Mouse (Mus musculus) midbrain, embryonic 11.5 days (tissue): ENCODE measurements around the gene Prkce. TPM values are rescaled to one million over a fixed set of nuclear protein-coding genes. Genes with fewer than 3 reads are reported as not detected.

ENCODE experiments used
- ATAC-seq: fragments of 200-750 bp; cut with Nextera tagmentation; 2 replicates; pipeline ENCODE4 v1.8.0; 2017; ENCODE audit warnings: moderate TSS enrichment, moderate library complexity; ENCODE audit not compliant: low FRiP score
- DNase-seq: peaks from one replicate; pipeline ENCODE4 v3.0.0; 2015; ENCODE audit warnings: low spot score; ENCODE audit errors: missing footprints
- H3K27ac ChIP-seq: fragments of 300-500 bp; sonication (generic); 2 replicates; pipeline ENCODE4 v1.5.1; 2014; ENCODE audit warnings: low read depth, low read length
- H3K27me3 ChIP-seq: fragments of 300-500 bp; sonication (generic); 2 replicates; pipeline ENCODE4 v1.6.1; 2014; ENCODE audit warnings: mild to moderate bottlenecking, low read length, moderate library complexity, mixed read lengths; ENCODE audit not compliant: control insufficient read depth, insufficient read depth
- H3K36me3 ChIP-seq: fragments of 300-500 bp; sonication (generic); 2 replicates; pipeline ENCODE4 v1.6.1; 2014; ENCODE audit warnings: mild to moderate bottlenecking, low read length, moderate library complexity, mixed read lengths; ENCODE audit not compliant: control insufficient read depth, insufficient read depth
- H3K4me1 ChIP-seq: fragments of 300-500 bp; sonication (generic); 2 replicates; pipeline ENCODE4 v1.6.1; 2014; ENCODE audit warnings: low read length; ENCODE audit not compliant: control insufficient read depth, insufficient read depth
- H3K4me2 ChIP-seq: fragments of 300-500 bp; sonication (generic); 2 replicates; pipeline ENCODE4 v1.6.1; 2014; ENCODE audit warnings: mild to moderate bottlenecking, moderate library complexity
- H3K4me3 ChIP-seq: fragments of 300-500 bp; sonication (generic); 2 replicates; pipeline ENCODE4 v1.5.1; 2014; ENCODE audit warnings: low read depth, low read length
- H3K9ac ChIP-seq: fragments of 300-500 bp; sonication (generic); 2 replicates; pipeline ENCODE4 v1.6.1; 2014; ENCODE audit warnings: low read length
- H3K9me3 ChIP-seq: fragments of 300-500 bp; sonication (generic); 2 replicates; pipeline ENCODE4 v1.6.1; 2016; ENCODE audit warnings: low read length; ENCODE audit not compliant: control insufficient read depth
- WGBS: fragments of 180-500 bp; shearing (Covaris S2); extraction: QIAGEN DNeasy Blood & Tissue Kit; methylation state at CpG from one replicate; pipeline ENCODE4 v1.1.7; 2014; 5-methylcytosine and 5-hydroxymethylcytosine counted together
- polyA plus RNA-seq: library from polyadenylated mRNA; unstranded; fragments of >200 nt; fragmentation: Nextera tagmentation; extraction: Ambion mirVana; gene quantifications from 2 replicates; pipeline ENCODE4 v1.2.1, GENCODE M21; 2014

The Prkce gene
- polyA plus RNA-seq, 1 experiment from 2014 or later: 3.5 TPM

DNA sequence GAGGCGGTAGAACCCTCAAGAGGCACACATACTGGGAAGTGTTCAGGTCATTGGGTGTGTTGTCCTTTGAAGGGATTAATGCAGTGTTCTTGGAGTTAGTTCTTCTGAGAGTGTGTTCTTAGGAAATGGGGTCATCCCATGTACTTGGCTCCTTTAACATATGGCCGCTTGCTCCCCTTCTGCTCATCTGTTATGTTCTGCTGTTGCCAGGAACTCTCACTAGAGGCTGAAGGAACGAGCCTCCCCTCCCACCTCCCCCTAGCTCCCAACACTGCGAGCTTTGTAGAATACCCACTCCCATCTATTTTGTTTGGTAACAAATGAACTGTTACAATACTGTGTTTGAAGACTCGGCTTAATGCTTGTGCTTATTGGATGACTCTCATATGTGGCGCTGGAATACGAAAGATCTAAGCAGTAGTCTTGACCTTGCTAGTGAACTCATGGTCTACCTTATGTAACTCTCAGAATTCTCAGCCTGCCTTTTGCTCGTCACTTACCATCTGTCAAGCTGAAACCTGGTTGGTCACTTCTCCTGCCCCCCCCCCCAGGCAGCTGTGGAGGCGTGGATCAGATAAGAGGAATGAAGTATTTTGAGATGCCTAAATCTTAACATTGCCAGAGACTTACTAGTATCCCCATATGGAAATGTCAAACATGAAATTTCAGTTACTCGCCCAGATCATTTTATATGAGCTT, 58.1 kb downstream of the Prkce start:
- ATAC-seq (no peak), DNase-seq (no peak)
- H3K4me3 ChIP-seq: no peak overlapping the region
- no peak overlapping the region for H3K9ac ChIP-seq
- no peaks in the 10 kb centered on the region for H3K4me1 ChIP-seq
- no peaks in the 10 kb centered on the region for H3K27me3 ChIP-seq
- WGBS: 87% methylated on average over 10 of the region's 10 CpGs
- H3K9me3 ChIP-seq: no peaks in the 10 kb centered on the region
- H3K36me3 ChIP-seq: no peaks in the 10 kb centered on the region
- no peak overlapping the region for H3K4me2 ChIP-seq
- no peak overlapping the region for H3K27ac ChIP-seq

DNA sequence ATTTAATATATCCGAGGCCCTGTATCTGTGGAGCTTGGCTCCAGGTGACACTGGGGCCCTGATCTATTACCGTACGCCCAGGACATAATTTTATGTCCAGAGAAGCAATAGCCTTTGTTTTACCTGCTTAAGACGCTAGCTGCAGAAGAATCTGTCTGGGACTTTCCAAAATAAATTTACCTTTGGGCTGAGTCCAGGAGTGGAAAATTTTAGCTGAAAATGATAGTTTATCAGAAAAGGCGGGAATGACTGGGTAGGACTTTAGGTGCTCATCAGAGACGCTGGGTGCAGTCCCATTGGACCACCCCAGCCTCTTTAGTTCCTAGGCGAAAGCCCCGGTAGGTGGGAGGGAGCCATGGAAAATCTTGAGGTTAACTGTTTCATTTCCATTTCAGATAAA, 58.6 kb downstream of the Prkce start:
- no peak for ATAC-seq
- Histone ChIP-seq H3K9ac (no peak overlapping the region), H3K4me2 (no peak overlapping the region), H3K27ac (no peak overlapping the region), H3K9me3 (no peaks in the 10 kb centered on the region), H3K36me3 (no peaks in the 10 kb centered on the region), H3K4me1 (no peaks in the 10 kb centered on the region), H3K4me3 (no peak overlapping the region), H3K27me3 (no peaks in the 10 kb centered on the region)
- no peak for DNase-seq
- 79% methylated on average over 8 of the region's 8 CpGs for WGBS

DNA sequence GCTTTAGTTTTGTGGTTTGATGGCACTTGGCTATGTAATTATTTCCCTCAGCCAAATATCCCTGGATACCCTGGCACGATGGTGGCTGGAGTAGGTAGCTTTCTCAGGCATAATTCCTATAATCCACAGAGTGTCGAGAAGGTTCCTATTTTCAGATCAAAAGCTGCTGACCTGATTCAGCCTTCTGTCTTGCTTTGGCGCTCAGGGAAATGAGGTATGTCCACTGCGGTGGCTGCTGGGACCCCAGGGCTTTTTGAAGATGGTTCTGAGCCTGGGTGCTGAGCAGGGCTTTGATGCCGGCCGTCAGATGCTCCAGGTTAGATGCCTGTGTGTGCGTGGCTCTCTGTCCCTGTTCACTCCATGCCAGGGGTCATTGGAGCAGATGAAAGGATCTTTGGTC, 59.0 kb downstream of the Prkce start:
- H3K27ac ChIP-seq: no peak overlapping the region
- no peak overlapping the region for H3K4me2 ChIP-seq
- H3K9me3 ChIP-seq: no peaks in the 10 kb centered on the region
- DNase-seq: no peak
- H3K36me3 ChIP-seq: no peaks in the 10 kb centered on the region
- H3K27me3 ChIP-seq: no peaks in the 10 kb centered on the region
- ATAC-seq: no peak
- no peak overlapping the region for H3K4me3 ChIP-seq
- WGBS: 88% methylated on average over 7 of the region's 7 CpGs
- H3K4me1 ChIP-seq: no peaks in the 10 kb centered on the region
- no peak overlapping the region for H3K9ac ChIP-seq

DNA sequence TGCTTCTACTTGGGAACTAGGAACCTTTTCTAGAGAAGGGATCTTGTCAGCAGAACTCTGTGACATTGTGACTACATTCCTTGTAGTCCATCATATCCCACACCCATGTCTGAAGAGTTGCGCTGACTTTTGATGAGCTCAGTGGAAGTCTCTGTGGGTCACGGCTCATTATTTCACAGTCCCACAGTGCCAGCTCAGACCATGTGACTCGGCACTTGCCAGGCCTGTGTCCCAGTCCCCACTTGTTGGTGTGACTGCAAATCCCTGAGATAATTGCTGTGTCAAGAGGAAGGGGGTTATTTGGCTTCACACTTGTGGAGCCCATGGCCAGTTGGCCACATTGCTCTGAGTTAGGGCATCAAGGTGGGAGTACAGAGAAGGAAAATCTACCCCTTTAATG, 59.8 kb downstream of the Prkce start:
- Histone ChIP-seq H3K4me2 (no peak overlapping the region), H3K36me3 (no peaks in the 10 kb centered on the region), H3K27ac (no peak overlapping the region), H3K9me3 (no peaks in the 10 kb centered on the region), H3K4me1 (no peaks in the 10 kb centered on the region), H3K27me3 (no peaks in the 10 kb centered on the region), H3K9ac (no peak overlapping the region), H3K4me3 (no peak overlapping the region)
- ATAC-seq: no peak
- no peak for DNase-seq
- WGBS: 83% methylated on average over 3 of the region's 3 CpGs

DNA sequence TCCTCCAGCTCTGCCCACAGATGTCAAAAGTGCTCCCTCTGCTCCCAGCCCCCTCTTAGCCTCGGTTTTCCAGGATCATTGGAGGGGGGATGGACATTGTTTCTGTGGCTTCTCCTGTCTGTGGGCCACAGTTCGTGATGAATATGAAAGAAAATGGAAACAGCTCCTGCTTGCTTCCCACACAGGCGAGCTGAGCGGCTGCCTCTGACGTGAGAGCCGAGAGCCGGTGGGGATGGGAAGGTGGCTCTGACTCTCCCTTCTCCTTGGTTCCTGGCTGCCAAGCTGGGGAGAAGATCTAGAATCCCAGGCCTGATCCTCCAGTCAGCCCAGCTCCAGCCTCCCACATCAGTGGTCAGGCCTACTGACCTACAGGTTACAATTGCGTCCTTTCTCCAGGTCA, 61.3 kb downstream of the Prkce start:
- no peaks in the 10 kb centered on the region for H3K27me3 ChIP-seq
- 91% methylated on average over 8 of the region's 8 CpGs for WGBS
- H3K4me2 ChIP-seq: no peak overlapping the region
- no peaks in the 10 kb centered on the region for H3K9me3 ChIP-seq
- H3K27ac ChIP-seq: no peak overlapping the region
- H3K4me3 ChIP-seq: no peak overlapping the region
- H3K36me3 ChIP-seq: no peaks in the 10 kb centered on the region
- no peak for DNase-seq
- H3K9ac ChIP-seq: no peak overlapping the region
- ATAC-seq: no peak
- H3K4me1 ChIP-seq: no peaks in the 10 kb centered on the region

DNA sequence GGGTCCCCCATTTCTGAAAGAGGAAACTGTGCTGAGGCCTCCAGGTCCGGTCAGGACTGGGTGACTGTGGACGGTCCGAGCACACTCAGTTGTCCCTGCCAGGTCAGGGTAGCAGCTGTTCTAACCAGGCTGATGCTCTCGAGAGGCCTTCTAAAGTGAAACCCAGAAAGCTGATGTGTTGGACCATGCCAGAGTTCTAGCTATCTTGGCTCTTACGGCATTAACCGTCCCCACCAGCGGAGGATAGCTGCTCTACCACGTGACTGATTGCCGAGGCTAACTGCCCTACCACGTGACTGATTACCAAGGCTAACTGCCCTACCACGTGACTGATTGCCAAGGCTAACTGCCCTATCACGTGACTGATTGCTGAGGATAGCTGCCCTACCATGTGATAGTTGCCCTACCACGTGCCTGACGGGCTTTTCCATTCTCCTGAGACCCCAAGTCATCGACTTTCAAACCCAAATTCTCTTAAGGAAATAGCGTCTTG, 62.6 kb downstream of the Prkce start:
- Histone ChIP-seq H3K27ac (no peak overlapping the region), H3K27me3 (no peaks in the 10 kb centered on the region), H3K4me3 (no peak overlapping the region), H3K4me1 (no peaks in the 10 kb centered on the region), H3K9me3 (no peaks in the 10 kb centered on the region), H3K36me3 (no peaks in the 10 kb centered on the region), H3K9ac (no peak overlapping the region), H3K4me2 (no peak overlapping the region)
- ATAC-seq (no peak), DNase-seq (peak; percentile 14)
- 92% methylated on average over 16 of the region's 16 CpGs for WGBS

DNA sequence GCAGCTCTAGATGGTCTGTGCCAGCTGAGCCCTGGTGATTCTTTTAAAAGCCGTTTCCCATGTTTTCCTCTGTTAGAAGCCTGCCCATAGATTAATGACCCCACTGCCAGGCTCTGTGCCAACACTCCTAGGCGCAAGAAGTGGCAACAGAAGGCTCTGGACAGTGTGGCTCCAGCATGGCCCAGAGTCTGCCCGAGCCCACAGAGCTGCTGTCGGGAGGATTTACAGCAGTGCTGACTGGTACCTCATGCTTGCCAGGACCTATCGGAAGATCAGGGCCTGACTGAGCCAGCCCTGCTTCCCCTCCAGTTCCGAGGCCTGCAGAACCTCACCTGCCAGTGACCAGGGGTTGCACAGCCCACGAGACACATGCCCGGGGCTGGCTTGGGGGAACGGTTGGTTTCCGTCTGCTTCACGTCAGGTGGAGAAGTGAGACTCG, 64.2 kb downstream of the Prkce start:
- Histone ChIP-seq H3K4me2 (no peak overlapping the region), H3K4me1 (no peaks in the 10 kb centered on the region), H3K36me3 (no peaks in the 10 kb centered on the region), H3K9ac (no peak overlapping the region), H3K9me3 (no peaks in the 10 kb centered on the region), H3K27me3 (no peaks in the 10 kb centered on the region), H3K27ac (no peak overlapping the region), H3K4me3 (no peak overlapping the region)
- ATAC-seq: no peak
- 94% methylated on average over 12 of the region's 12 CpGs for WGBS
- peak; percentile 49 for DNase-seq

DNA sequence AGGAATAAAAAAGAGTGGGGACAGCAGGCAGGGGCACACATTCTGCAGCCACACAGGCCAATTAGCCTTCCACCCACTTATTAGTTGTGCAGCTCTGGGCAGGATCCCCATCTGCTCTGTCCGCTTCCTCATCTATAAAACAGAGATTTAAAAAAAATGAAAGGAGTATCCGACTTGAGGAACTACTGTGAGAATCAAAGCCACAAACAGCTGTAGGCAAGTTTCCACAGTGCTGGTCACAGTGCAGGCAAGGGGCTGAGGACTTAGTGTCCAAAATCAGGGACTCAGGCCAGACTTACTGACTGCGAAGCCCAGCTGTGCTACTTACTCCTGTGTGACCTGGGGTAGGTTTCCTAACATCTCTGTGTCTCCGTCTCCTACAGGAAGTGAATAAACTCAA, 64.7 kb downstream of the Prkce start:
- Histone ChIP-seq H3K9ac (no peak overlapping the region), H3K4me3 (no peak overlapping the region), H3K4me2 (no peak overlapping the region), H3K4me1 (no peaks in the 10 kb centered on the region), H3K36me3 (no peaks in the 10 kb centered on the region), H3K9me3 (no peaks in the 10 kb centered on the region), H3K27me3 (no peaks in the 10 kb centered on the region), H3K27ac (no peak overlapping the region)
- DNase-seq (peak; percentile 56), ATAC-seq (no peak)
- WGBS: 88% methylated on average over 4 of the region's 4 CpGs

DNA sequence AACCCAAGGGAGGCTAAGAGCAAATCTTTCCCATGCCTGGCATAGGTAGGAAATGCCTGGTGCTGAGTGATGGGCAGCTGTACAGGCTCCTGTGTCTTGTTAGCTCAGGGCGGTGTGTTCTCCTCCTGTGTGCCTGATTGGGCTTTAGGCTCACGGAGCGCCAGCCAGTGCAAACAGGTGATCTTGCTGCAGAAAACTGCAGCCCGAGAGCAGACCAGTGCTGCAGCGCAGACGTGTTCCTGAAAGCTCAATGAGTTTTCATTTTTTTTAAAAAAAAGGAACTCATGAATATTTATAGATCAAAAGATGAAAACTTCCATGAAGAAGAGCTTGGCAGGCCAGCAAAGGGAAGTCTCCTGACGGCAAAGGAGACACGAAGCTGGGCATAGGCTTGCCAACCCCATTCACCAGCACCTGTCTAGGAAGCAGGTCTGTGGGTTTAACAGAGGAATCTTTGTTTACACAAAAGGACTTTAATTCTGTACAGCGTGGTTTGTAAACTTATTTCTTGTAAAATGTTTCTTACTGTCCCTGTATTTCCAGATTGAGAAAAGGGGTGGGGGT, 67.1 kb downstream of the Prkce start:
- whole genome bisulfite sequencing: 83% methylated on average over 9 of the region's 9 CpGs
- Histone ChIP-seq H3K27me3 (no peaks in the 10 kb centered on the region), H3K4me2 (no peak overlapping the region), H3K36me3 (no peaks in the 10 kb centered on the region), H3K9me3 (no peaks in the 10 kb centered on the region), H3K4me3 (no peak overlapping the region), H3K4me1 (no peaks in the 10 kb centered on the region), H3K9ac (no peak overlapping the region), H3K27ac (no peak overlapping the region)
- ATAC-seq (no peak), DNase-seq (peak; percentile 77)
